Mouse (Mus musculus) lung, postnatal 14 days (tissue): Measurements from ENCODE around the gene Dnm1.

Experiments used
- DNase-seq: peaks from one replicate; pipeline ENCODE4 v3.0.0; 2021

The Dnm1 gene

DNA sequence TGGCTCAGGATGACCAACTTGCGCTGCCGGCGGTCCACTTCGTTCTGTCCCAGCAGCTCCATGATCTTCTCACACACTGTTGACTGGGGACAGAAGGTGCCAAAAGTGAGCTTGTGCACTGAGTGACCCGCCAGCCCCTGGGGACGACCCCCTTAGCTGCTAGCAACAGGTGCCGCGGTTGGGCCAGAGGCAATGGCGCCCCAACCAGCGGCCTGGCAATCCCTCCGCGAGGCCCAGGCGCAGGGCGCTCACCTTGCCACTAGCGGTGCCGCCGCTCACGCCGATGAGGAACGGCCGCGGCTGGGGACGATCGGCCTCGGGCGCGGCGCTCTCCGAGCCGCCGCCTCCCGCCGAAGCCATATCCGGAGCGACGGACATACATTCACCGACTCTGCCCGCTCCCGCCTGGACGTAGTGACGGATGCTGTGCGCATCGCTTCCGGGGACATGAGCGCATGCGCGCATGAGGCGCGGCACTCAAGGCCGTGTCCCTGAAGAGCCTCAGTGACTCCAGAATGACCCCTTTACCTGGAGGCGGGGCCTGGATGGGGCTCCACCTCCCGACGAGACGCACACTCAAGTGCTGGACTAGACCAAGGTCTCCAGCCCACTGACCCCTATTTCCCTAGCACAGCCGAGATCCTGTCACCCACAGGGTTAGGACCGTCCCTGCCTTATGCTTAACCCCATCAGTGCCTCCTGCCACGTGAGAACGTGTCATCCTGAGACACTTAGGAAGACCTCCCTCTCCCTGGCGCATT, 93.3 kb downstream of the Dnm1 start, which contains the start of gene Uck1:
TSS of gene Uck1 (minus strand) at position 503 of the 761 bp plus-strand sequence.
- peak; percentile 88 for DNase-seq

DNA sequence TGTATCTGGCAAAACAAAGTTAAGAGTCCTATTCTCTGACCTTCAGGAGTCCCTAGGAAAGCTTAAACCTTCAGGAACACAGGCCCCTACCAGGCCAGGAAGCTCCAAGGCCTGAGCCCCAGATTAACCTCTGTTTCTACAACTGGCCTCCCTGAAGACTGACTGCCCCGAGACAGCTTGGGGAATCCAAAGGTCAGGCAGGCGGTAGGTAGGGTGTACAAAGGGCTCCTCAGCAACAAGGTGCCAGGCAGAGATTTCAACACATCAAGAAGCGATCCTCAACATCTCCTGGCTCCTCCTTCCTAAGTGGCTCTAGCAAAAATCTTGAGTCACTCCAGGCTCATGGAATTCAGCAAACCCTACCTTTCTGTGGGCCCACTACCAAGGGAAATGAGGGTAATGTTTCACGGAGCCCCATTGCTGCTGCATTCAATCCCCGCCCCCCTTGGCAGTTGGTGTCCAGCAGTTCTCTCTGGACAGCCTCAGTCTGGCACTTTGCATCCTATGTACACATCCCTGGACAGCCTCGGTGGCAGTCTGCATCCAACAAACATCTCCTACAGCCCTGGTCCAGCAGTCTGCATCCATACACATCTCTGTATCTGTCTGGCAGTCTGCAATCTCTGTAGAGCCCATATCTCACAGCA, 94.1 kb downstream of the Dnm1 start:
- DNase-seq, result no peak
